Mouse (Mus musculus) embryonic facial prominence, embryonic 14.5 days (tissue): ENCODE measurements around the gene Olfr1012. TPM values are rescaled to one million over a fixed set of nuclear protein-coding genes. Genes with fewer than 3 reads are reported as not detected.
"Not testable (repeated sequence)": the region's sequence is repeated elsewhere in the genome, so short reads cannot be mapped to it uniquely, and the experiment has no call there.

ENCODE experiments used
- ATAC-seq: fragments of 200-750 bp; cut with Nextera tagmentation; 2 replicates; pipeline ENCODE4 v1.8.0; 2017; ENCODE audit warnings: low read depth, moderate number of reproducible peaks, moderate TSS enrichment
- DNase-seq: peaks from one replicate; pipeline ENCODE4 v3.0.0-alpha.2; 2015; ENCODE audit warnings: low spot score
- H3K27ac ChIP-seq: fragments of 300-500 bp; sonication (generic); replicated peaks from 2 replicates; pipeline ENCODE4 v1.5.1; 2014; ENCODE audit warnings: low read depth, mild to moderate bottlenecking, low read length, moderate library complexity
- H3K27me3 ChIP-seq: fragments of 300-500 bp; sonication (generic); replicated peaks from 2 replicates; pipeline ENCODE4 v1.6.1; 2014; ENCODE audit warnings: low read length; ENCODE audit not compliant: control insufficient read depth, insufficient read depth
- H3K36me3 ChIP-seq: fragments of 300-500 bp; sonication (generic); 2 replicates; pipeline ENCODE4 v1.6.1; 2014; ENCODE audit warnings: low read length, mixed read lengths; ENCODE audit not compliant: control insufficient read depth, insufficient read depth
- H3K4me1 ChIP-seq: fragments of 300-500 bp; sonication (generic); 2 replicates; pipeline ENCODE4 v1.6.1; 2014; ENCODE audit warnings: antibody characterized with exemption, low read length; ENCODE audit not compliant: control insufficient read depth, insufficient read depth
- H3K4me2 ChIP-seq: fragments of 300-500 bp; sonication (generic); 2 replicates; pipeline ENCODE4 v1.6.1; 2014; ENCODE audit warnings: low read depth, mild to moderate bottlenecking, low read length, moderate library complexity, mixed read lengths
- H3K4me3 ChIP-seq: fragments of 300-500 bp; sonication (generic); 2 replicates; pipeline ENCODE4 v1.5.1; 2014; ENCODE audit warnings: low read depth, mild to moderate bottlenecking, low read length
- H3K9ac ChIP-seq: fragments of 300-500 bp; sonication (generic); 2 replicates; pipeline ENCODE4 v1.6.1; 2014; ENCODE audit warnings: low read depth, mild to moderate bottlenecking, low read length, moderate library complexity, mixed read lengths
- H3K9me3 ChIP-seq: fragments of 300-500 bp; sonication (generic); 2 replicates; pipeline ENCODE4 v1.6.1; 2016; ENCODE audit warnings: low read length; ENCODE audit not compliant: control insufficient read depth
- WGBS: fragments of 180-500 bp; shearing (Covaris S2); extraction: QIAGEN DNeasy Blood & Tissue Kit; methylation state at CpG from one replicate; pipeline ENCODE4 v1.1.7; 2014; 5-methylcytosine and 5-hydroxymethylcytosine counted together
- polyA plus RNA-seq: library from polyadenylated mRNA; unstranded; fragments of >200 nt; fragmentation: Nextera tagmentation; extraction: Ambion mirVana; gene quantifications from 2 replicates; pipeline ENCODE4 v1.2.1, GENCODE M21; 2014

Olfr1012 gene
- polyA plus RNA-seq, 1 experiment from 2014 or later, result 0.18 TPM

DNA sequence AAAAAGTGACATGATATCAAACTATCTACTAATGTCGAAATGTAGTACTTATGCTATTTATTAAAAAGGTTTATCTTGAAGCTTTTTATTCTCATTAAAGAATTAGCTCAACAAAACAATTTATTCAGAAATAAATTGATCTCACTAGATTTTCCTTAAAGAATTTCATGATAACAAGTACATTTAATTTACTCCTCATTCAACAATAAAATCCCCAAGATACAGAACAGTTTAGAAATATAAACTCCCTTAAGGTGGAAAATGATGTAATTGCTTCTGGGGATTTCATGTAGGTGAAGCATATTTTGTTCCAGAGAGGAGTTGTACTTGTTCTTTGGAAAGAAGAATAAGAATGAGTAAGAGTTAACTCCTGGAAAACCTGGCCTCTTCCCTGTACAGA, 47.4 kb downstream of the Olfr1012 start, which contains the start of gene Olfr1009:
TSS of gene Olfr1009 (plus strand) at position 301 of the 400 bp plus-strand sequence.
- Histone ChIP-seq H3K36me3 (no peaks in the 10 kb centered on the region), H3K9me3 (0 out of 2 replicates have a peak, but pooled peaks cover 3% of the 10 kb centered on the region), H3K4me2 (no peak within 1 kb of the TSS), H3K27ac (no peak within 1 kb of the TSS), H3K27me3 (no peaks in the 10 kb centered on the region), H3K4me1 (no peaks in the 10 kb centered on the region), H3K9ac (no peak within 1 kb of the TSS), H3K4me3 (no peak within 1 kb of the TSS)
- no peak for DNase-seq
- no peak for ATAC-seq
- WGBS, result 79% methylated on average over 1 of the region's 1 CpGs

DNA sequence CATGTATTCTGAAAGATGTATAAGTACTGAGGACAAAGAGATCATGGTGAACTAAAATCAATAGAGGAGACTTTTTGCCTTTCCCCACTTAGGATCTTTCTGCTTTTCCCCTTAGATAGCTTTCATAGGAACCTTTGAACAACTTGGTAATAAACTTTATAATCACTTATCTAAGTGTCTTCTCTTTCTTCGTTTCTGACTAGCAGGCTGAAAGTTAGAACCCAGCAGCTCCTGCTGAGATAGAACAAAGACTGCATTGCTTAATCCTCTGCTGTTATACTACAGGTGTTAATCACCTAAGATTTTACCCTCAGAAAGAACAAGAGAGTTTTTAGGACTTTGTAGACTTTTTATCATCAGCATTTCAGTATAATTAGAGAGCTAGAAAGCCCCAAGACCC, 51.4 kb downstream of the Olfr1012 start:
- Histone ChIP-seq H3K4me1 (no peaks in the 10 kb centered on the region), H3K4me2 (no peak overlapping the region), H3K27ac (no peak overlapping the region), H3K4me3 (no peak overlapping the region), H3K9ac (no peak overlapping the region), H3K27me3 (no peaks in the 10 kb centered on the region), H3K9me3 (no peaks in the 10 kb centered on the region), H3K36me3 (no peaks in the 10 kb centered on the region)
- no peak for ATAC-seq
- DNase-seq, result no peak
- 40% methylated on average over 1 of the region's 1 CpGs for WGBS

DNA sequence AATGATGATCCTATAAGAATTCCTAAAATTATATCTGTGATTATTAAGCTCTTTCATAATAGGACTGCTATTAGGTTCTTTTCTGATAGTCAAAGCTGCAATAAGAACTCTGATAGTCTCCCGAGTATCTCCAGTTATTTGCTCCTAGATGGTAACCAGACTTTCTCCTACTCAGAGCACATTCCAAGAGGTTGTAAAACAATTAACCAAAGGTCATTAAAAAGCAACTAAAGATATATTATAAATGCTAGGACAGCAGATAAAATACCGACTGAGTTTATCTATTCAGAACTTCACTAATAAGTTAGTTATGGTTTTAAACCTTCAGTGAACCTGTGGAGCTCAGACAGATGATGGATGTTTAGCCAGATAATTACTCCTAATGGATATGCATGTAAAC, 51.9 kb downstream of the Olfr1012 start:
- H3K4me1 ChIP-seq, H3K9ac ChIP-seq, H3K9me3 ChIP-seq, DNase-seq, ATAC-seq, H3K27me3 ChIP-seq, H3K36me3 ChIP-seq, H3K4me2 ChIP-seq, H3K4me3 ChIP-seq, H3K27ac ChIP-seq: not testable (repeated sequence)
- 65% methylated on average over 2 of the region's 2 CpGs for WGBS

Other genes with a start within 250 kb of the Olfr1012 start
- gene 4833423E24Rik, start 243.7 kb downstream of the Olfr1012 start, polyA plus RNA-seq, result 4.3 and 4.5 TPM in 2 replicates
- gene Olfr996, start 183.6 kb downstream of the Olfr1012 start, polyA plus RNA-seq, result not detected in 2 replicates
- gene Olfr998, start 173.8 kb downstream of the Olfr1012 start, polyA plus RNA-seq, result not detected in 2 replicates
- not detected in 2 replicates for gene Olfr1000, start 150.9 kb downstream of the Olfr1012 start, polyA plus RNA-seq
- gene Olfr1002, start 112.1 kb downstream of the Olfr1012 start, polyA plus RNA-seq, result not detected in 2 replicates
- not detected in 2 replicates for gene Olfr154, start 98.3 kb downstream of the Olfr1012 start, polyA plus RNA-seq
- gene Olfr1006, start 84.0 kb downstream of the Olfr1012 start, polyA plus RNA-seq, result 0.11 TPM in 1 of 2 replicates, not detected in the other
- not detected in 2 replicates for gene Olfr1008, start 73.3 kb downstream of the Olfr1012 start, polyA plus RNA-seq
- not detected in 2 replicates for gene Olfr1009, start 47.3 kb downstream of the Olfr1012 start, polyA plus RNA-seq
- gene Olfr1013, start 4.3 kb upstream of the Olfr1012 start, polyA plus RNA-seq, result not detected in 2 replicates
- 0.10 TPM in 1 of 2 replicates, not detected in the other for gene Olfr1014, start 9.9 kb upstream of the Olfr1012 start, polyA plus RNA-seq
- 0.17 and 0.22 TPM in 2 replicates for gene Olfr1015, start 19.3 kb upstream of the Olfr1012 start, polyA plus RNA-seq
- 0.13 and 0.22 TPM in 2 replicates for gene Olfr1016, start 39.8 kb upstream of the Olfr1012 start, polyA plus RNA-seq
- not detected in 2 replicates for gene Olfr1018, start 55.7 kb upstream of the Olfr1012 start, polyA plus RNA-seq
- not detected in 2 replicates for gene Olfr1019, start 82.7 kb upstream of the Olfr1012 start, polyA plus RNA-seq
- gene Olfr1020, start 84.3 kb upstream of the Olfr1012 start, polyA plus RNA-seq, result not detected in 2 replicates
- gene Olfr1022, start 105.8 kb upstream of the Olfr1012 start, polyA plus RNA-seq, result not detected in 2 replicates
- not detected in 2 replicates for gene Olfr1023, start 122.9 kb upstream of the Olfr1012 start, polyA plus RNA-seq
- gene Olfr1024, start 142.3 kb upstream of the Olfr1012 start, polyA plus RNA-seq, result not detected in 2 replicates
- 0.14 and 0.50 TPM in 2 replicates for gene Olfr1025-ps1, start 152.4 kb upstream of the Olfr1012 start, polyA plus RNA-seq
- 0.13 TPM in 1 of 2 replicates, not detected in the other for gene Olfr1026, start 158.8 kb upstream of the Olfr1012 start, polyA plus RNA-seq
- gene Olfr1028, start 187.7 kb upstream of the Olfr1012 start, polyA plus RNA-seq, result not detected in 2 replicates
- not detected in 2 replicates for gene Olfr1029, start 211.1 kb upstream of the Olfr1012 start, polyA plus RNA-seq
- gene Olfr1030, start 216.5 kb upstream of the Olfr1012 start, polyA plus RNA-seq, result 0.07 TPM in 1 of 2 replicates, not detected in the other
- 0.22 TPM in 1 of 2 replicates, not detected in the other for gene Olfr1031, start 227.5 kb upstream of the Olfr1012 start, polyA plus RNA-seq
- gene Olfr1032, start 242.8 kb upstream of the Olfr1012 start, polyA plus RNA-seq, result not detected in 2 replicates